Comparison of ENCODE assay signal across 20 mouse cellular contexts in genomic region chr10:67887971-67888370, GRCm38 (mm10). TPM values are rescaled to one million over a fixed set of nuclear protein-coding genes. Genes with fewer than 3 reads are reported as not detected.
A peak's percentile ranks its signal among the peaks of the same experiment; 100 is the strongest.
DNase-seq lines count a peak whose midpoint lies in the region; ATAC-seq and TF ChIP-seq lines count a peak whose summit lies in the region.
"Had no signal": no experiment of that assay in that cellular context is flagged by ENCODE, and none has a peak within 500 bp of the region (broad histone marks: within the 10 kb centered on the region; RNA-seq: fewer than 3 reads in every experiment).

No protein-coding gene starts in this region.

- H3K27me3 ChIP-seq in thymus, adult 2 months (ENCODE audit: control insufficient read depth, insufficient read depth, low read length) = no peaks in the 10 kb centered on the region
- no peaks in the 10 kb centered on the region for H3K27me3 ChIP-seq in intestine, embryonic 16.5 days (replicated peaks; ENCODE audit: control insufficient read depth, insufficient read depth, low read length)
- H3K27me3 ChIP-seq: forebrain, embryonic 15.5 days had no signal

- H3K4me3 ChIP-seq in thymus, adult 2 months (ENCODE audit: control insufficient read depth, insufficient read depth, low read length) = no peak overlapping the region
- no peak overlapping the region for H3K4me3 ChIP-seq in intestine, embryonic 16.5 days (ENCODE audit: low read length)
- H3K4me3 ChIP-seq: embryonic facial prominence, embryonic 10.5 days; forebrain, embryonic 15.5 days; heart, embryonic 10.5 days had no signal

- H3K27ac ChIP-seq in thymus, adult 2 months (ENCODE audit: control insufficient read depth, insufficient read depth, low read length) = peak overlapping the region; percentile 44; the same call in 1 of the 2 replicates
- no peak overlapping the region for H3K27ac ChIP-seq in intestine, embryonic 16.5 days (ENCODE audit: low read length)
- H3K27ac ChIP-seq: embryonic facial prominence, embryonic 10.5 days; forebrain, embryonic 15.5 days; heart, embryonic 10.5 days; hindbrain, postnatal 0 days had no signal

- DNase-seq in heart, adult 11 months = peak; percentile 56
- DNase-seq in heart, postnatal 4 days = no peak
- DNase-seq in induced T-regulatory cell, adult 2 months (ENCODE audit: low read depth) = peak; percentile 47
- peak; percentile 40 for DNase-seq in thymus, adult 2 months
- DNase-seq in thymus, postnatal 25 days = peak; percentile 36
- no peak for DNase-seq in urinary bladder, postnatal 4 days (ENCODE audit: low spot score in 2 of 2)
- no peak for DNase-seq in kidney, postnatal 4 days
- DNase-seq: adrenal gland, adult 8-10 months; adrenal gland, postnatal 36 days; cerebellum, adult 2 months; cerebellum, postnatal 10 days; gastrocnemius, postnatal 36 days; heart, adult 18-20 months; heart, postnatal 14 days had no signal

- no peak for TF ChIP-seq POLR2A in thymus, adult 2 months (IDR thresholded peaks at IDR 0.05; ENCODE audit: control insufficient read depth, extremely low read depth, insufficient read depth, low read length, poor library complexity)

- no peak overlapping the region for H3K9ac ChIP-seq in intestine, embryonic 16.5 days (ENCODE audit: low read depth, low read length)
- H3K9ac ChIP-seq: forebrain, embryonic 15.5 days had no signal

- H3K36me3 ChIP-seq in thymus, adult 2 months (ENCODE audit: control insufficient read depth, insufficient read depth, low read length) = no peaks in the 10 kb centered on the region
- no peaks in the 10 kb centered on the region for H3K36me3 ChIP-seq in intestine, embryonic 16.5 days (ENCODE audit: control insufficient read depth, insufficient read depth, low read length)
- H3K36me3 ChIP-seq: embryonic facial prominence, embryonic 10.5 days; forebrain, embryonic 15.5 days; G1E; heart, embryonic 10.5 days had no signal

- peaks cover 10% of the 10 kb centered on the region for H3K4me1 ChIP-seq in thymus, adult 2 months (replicated peaks; ENCODE audit: control insufficient read depth, insufficient read depth, low read length)
- no peaks in the 10 kb centered on the region for H3K4me1 ChIP-seq in intestine, embryonic 16.5 days (ENCODE audit: control insufficient read depth, insufficient read depth, low read length)
- H3K4me1 ChIP-seq: embryonic facial prominence, embryonic 10.5 days; heart, embryonic 10.5 days had no signal

- no peak for TF ChIP-seq CTCF in thymus, adult 2 months (IDR thresholded peaks at IDR 0.05; ENCODE audit: borderline replicate concordance, control insufficient read depth, extremely low read depth, insufficient read depth, low read length, poor library complexity)

- H3K9me3 ChIP-seq in intestine, embryonic 16.5 days (ENCODE audit: control insufficient read depth, low read length) = no peaks in the 10 kb centered on the region
- H3K9me3 ChIP-seq: embryonic facial prominence, embryonic 10.5 days; forebrain, embryonic 15.5 days; heart, embryonic 10.5 days had no signal

- WGBS in thymus, adult 2 months = 7% methylated on average over 10 of the region's 10 CpGs
- 89% methylated on average over 10 of the region's 10 CpGs for WGBS in intestine, embryonic 16.5 days

- no peak overlapping the region for H3K4me2 ChIP-seq in intestine, embryonic 16.5 days (ENCODE audit: low read depth, low read length)
- H3K4me2 ChIP-seq: forebrain, embryonic 15.5 days had no signal

- no peak for ATAC-seq in intestine, embryonic 16.5 days
- ATAC-seq: forebrain, embryonic 15.5 days; hindbrain, postnatal 0 days had no signal

RNA-seq across cellular contexts. Expression of gene Zfp365, which starts 24.5 kb away (rescaled TPM):
- 1 to 10 TPM; 1.2 to 1.6 TPM for total RNA-seq in heart, postnatal 4 days (2021)
- polyA plus RNA-seq in thymus, adult 2 months (2012; rRNA removed) = 1.00 and 1.3 TPM in 2 replicates
- polyA plus RNA-seq in intestine, embryonic 16.5 days (2015; fragmentation: Nextera tagmentation; extraction: Ambion mirVana) = 0.70 and 0.71 TPM in 2 replicates
- polyA plus RNA-seq: G1E had no signal

Comparison
In these comparisons a context has a peak if more than half of its experiments do, and no peak if none do; other contexts are left out.
1. DNase-seq: peak in heart, adult 11 months (single experiment), induced T-regulatory cell, adult 2 months (single experiment), thymus, adult 2 months (single experiment) and thymus, postnatal 25 days (single experiment); none in heart, postnatal 4 days (single experiment), urinary bladder, postnatal 4 days (0 of 2) and kidney, postnatal 4 days (0 of 2).